Mouse (Mus musculus) kidney, adult 9 months (tissue): ENCODE results near the gene 2300009A05Rik.

Experiments used
- DNase-seq: peaks from one replicate; pipeline ENCODE4 v3.0.0; 2022

Gene 2300009A05Rik

DNA sequence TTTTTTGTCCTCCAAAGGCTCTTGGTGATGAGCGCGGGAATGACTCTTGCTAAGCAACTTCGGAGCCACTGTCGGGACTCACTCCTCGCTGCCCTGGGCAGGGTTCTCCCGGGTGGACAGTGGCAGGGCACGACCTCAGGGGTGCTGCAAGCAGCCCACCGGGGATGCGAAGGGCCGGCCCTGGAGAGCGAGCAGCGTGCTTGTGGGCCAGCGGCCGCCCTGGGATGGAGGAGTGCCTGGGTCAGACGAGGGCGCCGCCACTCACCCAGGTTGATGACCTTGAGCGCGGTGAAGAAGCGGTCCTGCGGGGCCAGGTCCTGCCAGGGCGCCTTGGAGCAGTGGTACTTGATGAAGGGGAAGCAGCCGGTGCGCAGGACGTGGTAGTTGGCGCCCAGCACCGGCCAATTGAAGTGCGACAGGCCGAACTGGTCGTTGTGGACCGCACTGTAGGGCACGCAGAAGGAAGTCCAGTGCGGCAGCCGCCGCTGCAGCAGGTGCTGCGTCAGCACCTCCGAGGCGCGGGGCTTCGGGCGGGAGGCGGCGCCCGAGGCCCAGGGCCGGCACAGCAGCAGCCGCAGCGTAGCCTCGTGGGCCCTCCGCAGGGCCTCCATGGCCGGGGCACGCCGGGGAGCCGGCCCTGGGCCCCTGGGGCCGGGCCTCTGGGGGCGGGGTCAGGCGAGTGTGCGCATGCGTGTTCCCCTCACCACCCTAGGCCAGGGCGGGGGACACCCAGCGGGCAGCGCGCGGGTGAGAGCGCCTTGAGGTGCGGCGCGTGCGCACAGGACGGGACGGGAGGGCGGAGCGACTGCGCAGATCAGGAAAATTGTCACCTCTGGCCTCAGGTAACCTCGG, at the start of gene 2300009A05Rik:
Gene 2300009A05Rik (minus strand): TSS at position 636 of the 852 bp plus-strand sequence.
- peak; percentile 97 for DNase-seq

DNA sequence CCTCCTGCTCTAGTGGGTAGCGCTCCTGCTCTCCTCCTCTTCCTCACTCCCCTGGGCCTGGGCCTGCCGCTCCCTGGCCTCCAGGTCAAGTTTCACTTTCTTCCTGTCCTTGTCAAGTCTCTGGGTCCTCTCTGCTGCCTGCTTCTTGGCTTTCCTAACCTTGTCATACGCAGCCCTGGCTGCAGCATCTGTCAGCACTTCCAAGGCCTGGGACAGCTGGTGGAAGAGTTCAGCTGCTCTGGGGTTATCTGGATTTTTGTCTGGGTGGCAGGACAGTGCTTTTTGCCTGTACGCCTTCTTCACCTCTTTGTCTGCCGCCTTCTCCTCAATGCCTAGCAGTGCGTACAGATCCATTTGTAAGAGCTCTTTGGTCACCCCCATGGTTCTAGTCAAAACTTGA, 44.6 kb upstream of the 2300009A05Rik start:
- DNase-seq: no peak

DNA sequence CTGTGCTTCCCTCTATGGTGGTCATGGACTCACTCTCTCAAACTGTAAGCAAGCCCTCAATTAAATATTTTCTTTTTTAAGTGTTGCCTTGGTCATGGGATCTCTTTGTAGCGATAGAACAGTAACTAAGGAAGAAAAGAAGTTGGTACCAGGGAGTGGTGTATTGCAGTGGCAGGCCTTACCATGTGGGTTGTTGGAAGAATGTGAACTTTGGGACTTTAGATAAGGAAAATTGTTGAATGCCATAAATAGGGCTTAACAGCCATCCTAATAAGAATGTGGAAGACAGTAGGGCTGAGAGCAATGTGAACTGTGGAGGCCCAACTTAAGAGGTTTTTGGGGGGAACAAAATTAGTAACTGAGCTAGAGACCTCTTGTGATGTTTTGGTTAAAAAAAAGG, 31.6 kb upstream of the 2300009A05Rik start:
- no peak for DNase-seq

DNA sequence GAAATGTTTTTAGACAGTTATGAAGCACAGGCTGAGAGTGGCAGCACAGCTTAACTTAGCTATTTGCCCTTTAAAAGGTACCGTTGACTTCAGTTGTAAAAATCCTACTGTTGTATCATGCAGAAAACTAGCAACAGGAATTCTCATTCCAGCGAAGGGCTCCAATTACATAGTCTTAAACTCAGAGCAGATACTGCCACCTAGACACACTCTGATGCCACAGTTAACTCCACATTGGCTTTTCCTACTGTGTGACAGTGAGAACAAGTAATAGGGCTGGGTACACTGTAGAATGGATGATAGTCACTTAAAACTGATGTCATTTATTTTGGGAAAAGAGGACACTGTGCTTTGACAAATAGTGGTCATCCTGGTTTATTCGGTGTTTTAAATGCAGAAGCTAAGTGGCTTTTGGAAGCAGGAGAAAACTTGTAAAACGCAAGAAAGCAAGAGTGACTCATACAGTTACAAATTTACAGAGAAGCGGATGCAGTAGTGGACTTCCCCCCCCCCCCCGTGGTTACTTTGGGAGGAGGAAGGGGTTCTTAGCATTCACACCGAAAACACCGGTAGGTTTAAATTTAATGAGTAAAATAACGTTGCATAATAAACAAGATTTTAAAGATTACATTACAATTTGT, 22.2 kb upstream of the 2300009A05Rik start:
- peak; percentile 36 for DNase-seq

DNA sequence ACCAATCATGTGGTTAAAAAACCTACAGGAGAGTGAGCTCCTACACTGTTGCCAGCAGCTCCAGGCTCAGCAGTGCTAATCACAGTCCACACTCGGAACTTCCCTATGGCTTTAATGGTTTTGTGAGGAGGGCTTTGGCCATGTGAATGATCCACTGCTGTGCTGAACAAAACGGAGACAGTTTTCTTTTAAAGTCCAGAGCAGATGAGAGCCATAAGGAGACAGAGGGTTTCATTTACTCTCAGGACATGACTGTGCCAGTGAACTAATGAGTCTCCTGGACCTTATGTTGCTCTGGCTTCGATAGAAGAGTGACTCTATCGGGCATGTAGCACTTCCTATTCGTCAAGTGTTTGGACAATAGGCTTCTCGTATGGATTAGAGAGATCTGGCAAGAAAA, 21.4 kb upstream of the 2300009A05Rik start:
- DNase-seq: no peak

DNA sequence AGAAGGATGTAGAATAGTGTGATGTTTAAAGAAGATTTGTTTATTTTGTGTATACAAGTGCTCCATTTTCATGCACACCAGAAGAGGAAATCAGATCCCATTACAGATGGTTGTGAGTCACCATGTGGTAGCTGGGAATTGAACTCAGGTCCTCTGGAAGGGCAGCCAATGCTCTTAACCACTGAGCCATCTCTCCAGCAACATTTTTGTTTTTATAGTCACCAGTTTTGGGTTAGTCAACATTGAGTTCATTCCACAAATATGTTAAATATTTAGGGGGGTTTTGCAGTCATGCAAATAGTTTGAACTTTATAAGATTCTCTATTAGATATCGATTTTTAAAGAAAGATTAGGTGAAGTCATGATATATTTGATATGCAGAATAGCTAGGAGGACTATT, 1.1 kb upstream of the 2300009A05Rik start:
- no peak for DNase-seq

DNA sequence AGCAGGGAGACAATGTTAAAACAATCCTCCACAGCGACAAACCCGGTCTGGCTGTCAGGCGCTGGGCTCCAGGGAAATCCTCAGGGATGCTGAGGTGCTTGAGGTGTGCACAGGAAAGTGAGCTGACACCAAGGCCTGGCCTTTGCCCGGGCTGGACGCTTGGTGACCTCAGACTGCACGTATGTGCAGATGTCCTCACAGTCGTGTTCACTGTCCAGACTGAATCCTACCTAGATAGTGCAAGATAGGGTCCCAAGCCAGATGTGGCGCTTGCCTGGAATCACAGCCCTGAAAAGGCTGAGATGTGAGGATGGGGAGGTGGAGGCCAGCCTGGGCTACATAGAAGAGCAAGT, 393 bp upstream of the 2300009A05Rik start:
- no peak for DNase-seq

DNA sequence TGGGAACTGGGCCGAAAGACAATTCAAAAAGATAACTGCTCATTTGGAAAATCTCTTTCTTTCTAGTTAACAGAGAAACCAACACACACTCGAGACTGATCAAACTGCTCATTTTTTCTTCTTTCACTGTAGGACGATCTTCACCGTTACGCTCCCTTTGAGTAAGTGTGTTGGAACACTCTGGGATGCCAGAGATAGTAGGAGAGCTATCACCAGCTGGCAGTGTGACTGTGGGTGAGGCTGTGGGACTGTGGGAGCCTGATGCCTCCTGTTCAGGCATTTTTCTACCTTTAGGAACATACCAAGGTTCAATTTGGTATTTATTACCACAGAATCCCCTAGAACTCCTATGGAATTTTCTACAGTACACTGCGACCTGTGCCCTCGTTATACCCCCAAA, 3.4 kb downstream of the 2300009A05Rik start:
- DNase-seq: no peak

DNA sequence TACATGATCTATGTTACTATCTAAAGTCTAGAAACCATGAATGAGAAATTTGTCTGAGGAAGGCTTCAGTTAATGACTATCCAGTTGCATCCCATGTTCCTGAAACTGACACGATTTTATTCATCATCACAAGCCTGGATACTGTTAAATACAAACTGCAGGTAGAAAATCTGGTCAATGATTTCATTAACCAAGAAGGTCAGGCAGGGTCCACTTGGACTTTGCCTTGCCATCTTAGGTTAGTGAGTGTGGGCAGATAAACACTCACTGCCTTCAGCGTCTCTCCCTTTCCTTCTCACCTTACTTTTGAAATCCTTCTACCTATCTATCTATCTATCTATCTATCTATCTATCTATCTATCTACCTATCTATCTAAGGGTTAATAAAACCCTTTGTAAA, 7.7 kb downstream of the 2300009A05Rik start:
- DNase-seq: peak; percentile 86

DNA sequence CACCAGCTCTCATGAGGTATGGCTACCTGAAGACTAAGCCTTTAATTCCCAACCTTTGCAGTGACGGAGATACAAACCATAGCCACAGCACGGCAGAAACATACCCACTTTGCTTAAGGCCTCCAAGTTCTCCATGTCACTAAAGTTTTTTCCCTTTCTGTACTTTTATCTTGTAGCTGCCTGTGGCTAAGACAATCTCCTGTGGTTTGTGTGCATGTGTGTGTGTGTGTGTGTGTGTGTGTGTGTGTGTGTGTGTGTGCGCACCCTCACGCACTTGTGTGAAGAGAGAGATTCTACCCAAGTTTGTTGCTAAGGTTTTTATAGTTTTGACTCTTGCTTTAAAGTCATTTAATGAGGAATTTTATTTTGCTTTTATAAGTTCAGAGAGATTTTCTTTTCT, 16.3 kb downstream of the 2300009A05Rik start:
- no peak for DNase-seq

DNA sequence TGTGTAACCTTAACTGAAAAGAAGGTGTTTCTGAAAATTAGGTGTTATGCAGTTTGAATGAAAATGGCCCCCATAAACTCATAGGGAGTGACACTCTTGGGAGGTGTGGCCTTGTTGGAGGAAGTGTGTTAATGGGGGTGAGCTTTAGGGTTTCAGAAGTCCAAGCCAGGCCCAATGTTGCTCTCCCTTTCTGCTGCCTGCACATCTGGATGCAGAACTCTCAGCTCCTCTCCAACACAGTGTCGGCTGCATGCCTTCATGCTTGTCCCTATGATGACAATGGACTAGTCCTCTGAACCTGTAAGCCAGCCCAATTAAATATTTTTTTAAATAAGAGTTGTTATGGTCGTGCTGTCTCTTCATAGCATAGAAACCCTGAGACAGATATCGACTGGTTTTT, 18.7 kb downstream of the 2300009A05Rik start:
- DNase-seq: no peak

DNA sequence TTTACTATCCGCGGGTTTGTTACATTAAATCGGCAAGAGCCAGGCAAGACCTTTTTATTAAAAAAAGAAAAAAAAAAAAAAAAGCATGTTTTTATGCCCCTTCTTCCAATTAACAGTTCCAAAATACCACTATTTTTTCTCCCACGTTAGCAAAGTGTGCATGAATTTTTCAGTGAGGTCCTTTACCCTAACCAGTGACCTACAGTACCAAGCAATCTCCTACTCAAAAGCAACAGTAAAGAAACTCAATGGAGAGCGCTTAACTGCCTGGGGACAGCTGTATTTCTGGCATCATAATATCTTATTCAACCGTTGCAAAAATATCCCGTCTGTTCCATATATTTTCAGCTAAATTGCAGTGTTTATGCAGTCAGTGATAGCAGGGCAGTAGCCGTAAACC, 20.9 kb downstream of the 2300009A05Rik start:
- no peak for DNase-seq

DNA sequence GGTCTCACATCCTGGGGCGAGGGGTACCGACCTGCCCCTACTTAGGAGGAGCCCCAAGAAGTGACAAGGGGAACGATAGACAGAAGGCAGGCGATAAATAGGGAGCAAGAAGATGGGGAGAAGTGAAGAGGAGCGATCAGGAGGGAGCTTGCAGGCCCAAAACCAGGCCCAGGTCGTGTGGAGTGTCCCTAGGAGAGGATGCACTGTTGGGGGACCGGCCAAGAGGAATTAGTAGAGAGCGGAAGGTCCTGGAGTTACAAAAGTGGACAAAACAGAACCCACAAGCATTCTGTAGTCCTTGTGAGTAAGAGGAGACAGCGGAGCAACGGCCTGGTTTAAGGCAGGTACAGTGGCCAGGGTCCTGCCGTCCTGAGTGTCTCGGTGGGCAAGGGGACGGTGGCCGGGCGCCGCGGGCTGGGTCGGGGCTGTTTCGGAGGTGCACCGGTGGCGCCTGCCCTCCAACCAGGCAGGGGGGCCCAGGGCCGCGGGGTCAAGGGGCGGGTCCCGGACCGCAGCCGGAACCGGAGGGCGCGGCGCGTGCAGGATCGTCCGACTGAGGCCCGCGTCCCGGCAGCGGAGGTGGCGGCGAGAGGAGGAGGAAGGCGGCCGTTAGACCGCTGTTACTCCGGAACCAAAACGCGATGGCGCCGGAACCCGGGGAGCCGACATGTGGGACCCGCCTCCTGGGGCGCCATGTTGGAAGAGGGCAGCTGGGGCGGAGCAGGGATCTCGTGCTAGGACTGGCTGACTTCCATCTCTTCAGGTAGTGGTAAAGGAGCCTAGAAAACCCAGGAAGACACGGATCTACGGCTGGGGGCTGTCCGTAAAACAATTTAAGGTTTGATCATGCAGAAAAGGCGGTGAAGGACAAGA, 21.5 kb downstream of the 2300009A05Rik start, which contains the start of gene Map2k5:
Gene Map2k5 (minus strand): TSS at position 633 of the 873 bp plus-strand sequence.
- DNase-seq: peak; percentile 93

DNA sequence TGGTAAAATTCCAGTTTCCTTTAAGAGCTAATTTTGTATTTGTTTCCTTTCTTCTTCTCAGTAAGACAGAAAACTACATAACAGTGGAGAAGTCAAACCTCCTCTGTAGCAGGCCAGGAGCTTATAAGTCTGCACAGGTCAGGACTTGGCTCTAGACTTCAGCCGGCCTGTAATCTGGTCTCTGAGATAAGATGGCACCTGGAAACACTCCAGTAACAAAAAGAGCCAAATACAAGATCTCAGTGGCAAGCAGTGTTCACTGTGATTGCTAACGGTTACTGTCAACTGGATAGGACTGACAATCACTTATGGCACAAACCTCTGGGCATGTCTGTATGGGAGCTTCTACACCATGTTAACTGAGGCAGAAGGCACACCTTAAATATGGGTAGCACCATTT, 25.7 kb downstream of the 2300009A05Rik start:
- no peak for DNase-seq

DNA sequence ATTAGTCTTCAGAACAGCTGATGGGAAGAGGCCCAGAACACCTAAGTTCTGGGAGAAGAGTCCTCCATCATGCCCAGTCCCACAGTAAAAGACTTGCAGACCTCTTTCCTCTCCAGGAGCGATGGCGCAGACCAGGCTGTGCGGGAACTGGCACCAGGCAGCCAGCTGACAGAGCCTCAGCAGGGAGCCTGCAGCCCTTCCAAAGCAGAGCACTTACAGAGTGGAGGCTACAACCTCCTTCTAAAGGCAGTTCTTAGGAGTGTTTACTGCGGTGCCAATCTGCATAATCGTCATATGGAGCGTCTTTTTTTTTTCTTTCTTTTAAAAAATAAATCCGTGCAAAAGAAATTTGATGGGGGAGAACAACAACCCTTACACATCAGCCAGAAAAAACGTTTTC, 26.5 kb downstream of the 2300009A05Rik start:
- no peak for DNase-seq

DNA sequence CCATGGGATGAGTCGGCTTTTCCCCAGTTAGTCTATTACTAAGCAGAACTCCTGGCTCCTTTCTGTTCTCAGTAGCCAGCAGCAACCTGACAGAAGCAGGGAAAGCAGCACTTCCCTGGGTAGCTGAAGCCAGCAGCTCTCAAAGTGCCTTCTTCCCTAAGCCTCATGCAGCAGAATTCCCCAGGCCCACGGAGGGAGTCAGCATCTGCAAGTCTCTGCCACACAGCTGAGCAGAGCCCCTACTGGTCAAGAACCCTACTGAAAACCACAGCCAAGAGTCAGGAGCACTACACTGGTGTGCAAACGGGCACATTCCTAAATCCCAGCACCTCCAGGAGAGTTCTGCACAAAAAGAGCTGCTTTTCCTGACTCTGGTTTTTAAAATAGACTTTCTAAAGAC, 38.6 kb downstream of the 2300009A05Rik start:
- no peak for DNase-seq

DNA sequence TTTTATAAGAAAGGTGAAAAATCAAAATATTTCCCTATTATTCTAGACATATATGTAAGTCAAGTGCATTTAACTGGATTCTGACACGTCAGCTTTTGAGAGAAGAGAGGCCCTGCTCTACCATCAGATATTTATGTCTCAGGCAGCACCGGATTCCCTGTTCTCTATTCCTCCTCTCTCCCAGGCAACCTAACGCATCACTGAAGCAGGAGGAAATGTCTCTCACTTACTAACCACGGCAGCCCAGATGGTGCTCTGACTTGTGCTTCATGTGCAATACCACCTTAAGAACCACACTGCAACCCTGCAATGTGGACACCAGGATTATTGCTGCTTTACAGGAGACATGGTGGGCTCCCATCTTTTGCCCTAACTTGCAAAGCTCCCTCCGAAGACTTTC, 40.0 kb downstream of the 2300009A05Rik start:
- no peak for DNase-seq

DNA sequence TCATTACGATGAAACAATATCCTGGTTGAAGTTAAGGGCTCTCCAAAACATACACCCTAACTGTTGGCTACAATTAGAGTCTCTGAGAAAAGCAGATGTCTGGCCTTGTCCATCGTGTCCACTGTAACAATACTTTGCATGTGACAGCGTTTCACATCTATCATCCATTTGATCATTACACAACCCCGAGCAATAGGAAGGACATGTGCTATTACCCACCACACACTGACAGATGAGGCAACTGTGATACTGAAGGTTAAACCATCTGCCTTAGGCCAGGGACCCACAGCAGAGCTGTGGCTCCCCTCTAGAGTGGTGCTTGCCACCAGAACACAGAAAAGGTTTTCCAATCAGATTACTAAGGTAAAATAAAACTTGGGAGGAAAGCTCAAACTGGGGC, 42.3 kb downstream of the 2300009A05Rik start:
- no peak for DNase-seq

DNA sequence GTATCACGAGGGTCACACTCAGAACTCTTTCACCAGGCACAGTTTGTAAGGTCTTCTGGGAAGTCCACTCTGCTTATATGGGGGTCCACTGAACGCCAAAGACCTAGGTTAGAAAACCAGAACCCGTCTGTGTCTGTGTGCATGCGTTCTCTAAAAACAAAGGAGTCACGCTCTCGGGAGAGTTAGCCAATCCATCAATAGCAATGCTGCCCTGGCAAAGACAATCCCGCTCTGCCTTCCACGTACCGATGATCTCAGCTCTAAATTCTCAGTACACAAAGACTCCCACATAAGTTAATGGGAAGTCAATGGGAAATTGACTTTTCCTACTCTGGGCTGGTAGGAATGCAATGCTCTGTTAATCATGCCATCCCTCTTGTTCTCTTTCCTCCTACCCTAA, 42.8 kb downstream of the 2300009A05Rik start:
- DNase-seq: no peak

DNA sequence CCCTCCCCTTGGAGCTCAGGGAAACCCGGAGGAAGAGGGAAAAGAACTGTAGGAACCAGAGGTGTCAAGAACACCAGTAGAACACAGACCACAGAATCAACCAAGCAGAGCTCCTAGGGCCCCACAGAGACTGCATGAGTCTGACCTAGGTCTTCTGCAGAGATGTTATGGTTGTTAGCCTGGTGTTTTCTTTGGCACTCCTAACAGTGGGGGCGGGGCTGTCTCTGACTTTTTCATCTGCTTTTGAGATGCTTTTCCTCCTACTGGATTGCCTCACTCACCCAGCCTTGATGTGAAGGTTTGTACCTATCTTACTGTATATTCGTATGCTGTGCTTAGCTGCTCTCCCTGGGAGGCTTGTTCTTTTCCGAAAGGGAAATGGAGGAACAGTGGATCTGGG, 44.9 kb downstream of the 2300009A05Rik start:
- peak; percentile 24 for DNase-seq

DNA sequence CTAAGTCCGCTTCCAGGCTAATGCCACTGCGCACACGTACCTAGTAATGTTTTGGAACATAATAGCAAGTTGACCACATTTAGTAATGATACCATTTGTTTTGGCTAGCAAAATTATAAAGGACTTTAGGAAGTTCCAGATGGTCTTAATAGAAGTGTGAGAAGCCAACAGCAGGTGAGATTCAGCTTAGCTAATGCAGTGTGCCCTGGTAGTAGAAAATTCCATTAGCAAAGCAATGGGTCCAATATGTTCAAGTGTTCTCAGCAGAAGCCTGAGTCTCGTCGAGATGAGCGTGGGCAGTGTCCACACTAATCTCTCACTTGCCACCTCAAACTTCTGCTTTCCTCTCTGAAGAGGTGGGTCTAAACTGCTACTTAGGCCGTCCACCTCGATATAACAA, 49.0 kb downstream of the 2300009A05Rik start:
- DNase-seq: no peak

DNA sequence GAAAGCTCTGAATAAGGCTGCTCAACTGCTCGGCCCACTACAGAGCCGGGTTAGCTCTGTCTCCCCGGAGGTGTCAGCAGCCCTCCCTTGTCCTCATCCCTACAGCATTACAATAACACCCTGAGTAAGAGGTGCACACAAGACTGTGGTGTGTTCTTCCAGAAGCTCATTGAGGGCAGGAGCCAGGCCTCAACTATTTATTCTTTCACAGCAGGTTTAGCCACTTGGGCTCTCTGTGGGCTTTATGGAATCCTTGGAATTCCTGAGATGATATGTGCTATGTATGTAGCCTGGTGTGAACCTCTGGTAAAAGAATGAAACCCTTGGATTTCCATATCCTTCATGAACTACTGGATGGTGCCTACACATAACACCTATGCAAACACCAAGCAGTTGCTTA, 49.8 kb downstream of the 2300009A05Rik start:
- no peak for DNase-seq

DNA sequence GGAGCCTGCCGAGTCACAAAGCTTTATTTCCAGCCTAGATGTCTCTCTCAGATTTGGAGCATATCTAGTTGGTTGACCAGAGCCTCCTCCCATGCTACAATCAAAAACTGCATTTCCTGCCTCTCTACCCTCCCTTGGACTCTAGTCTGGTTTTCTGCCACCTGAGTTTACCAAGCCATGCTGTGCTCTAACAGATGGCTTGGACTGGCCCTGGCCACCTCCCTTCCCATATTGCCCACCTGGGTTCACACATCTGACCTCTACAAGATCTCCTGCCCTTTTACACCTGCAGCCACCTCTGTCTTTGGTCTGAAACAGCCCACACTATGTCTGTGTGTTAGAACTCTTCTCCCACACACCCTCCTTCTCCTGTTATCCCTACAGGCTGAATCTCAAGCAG, 50.9 kb downstream of the 2300009A05Rik start:
- DNase-seq: no peak

DNA sequence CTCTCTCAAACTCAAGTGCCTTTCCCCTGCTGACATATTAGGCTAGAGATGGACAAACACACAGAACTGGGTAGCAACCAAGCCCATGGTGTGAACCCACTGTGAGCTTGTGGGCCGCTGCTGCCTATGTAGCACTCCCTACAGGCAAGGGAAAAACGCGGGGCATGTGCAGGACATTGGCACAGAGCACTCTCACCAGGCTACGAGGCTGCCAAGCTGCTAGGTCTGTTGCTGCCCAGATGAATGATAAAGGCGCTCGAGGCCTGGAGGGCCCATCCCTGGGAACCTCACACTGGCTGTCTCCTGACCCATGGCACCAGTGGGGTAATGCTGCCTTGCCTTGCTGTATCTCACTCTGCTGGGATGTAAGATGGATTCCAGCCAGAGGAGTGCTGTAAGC, 53.0 kb downstream of the 2300009A05Rik start:
- DNase-seq: no peak
